Mouse (Mus musculus) liver, adult 2 months (tissue): ENCODE measurements around the gene Hexb.

Experiments
- CTCF ChIP-seq: fragments of 200-500 bp; IDR thresholded peaks from 2 replicates; pipeline ENCODE4 v1.5.1; 2011; ENCODE audit warnings: low read depth, low read length, control low read depth
- POLR2A ChIP-seq: fragments of 200-500 bp; IDR thresholded peaks from 2 replicates; pipeline ENCODE4 v1.6.1; 2011; ENCODE audit warnings: low read length, control low read depth; ENCODE audit not compliant: insufficient read depth; ENCODE audit errors: extremely low read depth

- no peak for TF ChIP-seq CTCF
- no peak for TF ChIP-seq POLR2A
These were observed 10.5 kb downstream of the Hexb start for GRCm38 (mm10) chr13:97187693-97188092.
